Mouse (Mus musculus): ENCODE data around the gene Dok3.

GRCm38 (mm10) chr13:55479008-55479407, 50.1 kb downstream of the Dok3 start:
- TF ChIP-seq CTCF (IDR thresholded peaks at IDR 0.05 in 2 of 3, conservative IDR thresholded peaks at IDR 0.05 in 1 of 3; ENCODE audit: control insufficient read depth in 1 of 3, insufficient read depth in 1 of 3, low read depth in 2 of 3, low read length in 3 of 3, poor library complexity in 1 of 3, severe bottlenecking in 1 of 3): no peak
- no peak for TF ChIP-seq ZC3H11A (IDR thresholded peaks at IDR 0.05; ENCODE audit: low read depth, low read length)
- no peak for TF ChIP-seq NRF1 (IDR thresholded peaks at IDR 0.05; ENCODE audit: insufficient read depth, low read depth, low read length, poor library complexity, severe bottlenecking)
- TF ChIP-seq USF1 (IDR thresholded peaks at IDR 0.05; ENCODE audit: low read depth, low read length): no peak
- TF ChIP-seq ZNF384 (IDR thresholded peaks at IDR 0.05; ENCODE audit: low read depth, low read length): no peak
- TF ChIP-seq POLR2A (IDR thresholded peaks at IDR 0.05; ENCODE audit: control insufficient read depth in 1 of 2, insufficient read depth in 1 of 2, low read depth in 1 of 2, low read length in 2 of 2, poor library complexity in 1 of 2): no peak
- TF ChIP-seq TCF12 (IDR thresholded peaks at IDR 0.05; ENCODE audit: low read depth, low read length): no peak
- TF ChIP-seq TBP (IDR thresholded peaks at IDR 0.05; ENCODE audit: low read depth, low read length): no peak

All from MEL (cell line).